Mouse (Mus musculus) neural tube, embryonic 10.5 days (tissue): ENCODE results near the gene Faap24.

ENCODE experiments used
- DNase-seq: peaks from one replicate; pipeline ENCODE4 v3.0.0-alpha.2; 2017; ENCODE audit warnings: low spot score; ENCODE audit errors: extremely low spot score

The Faap24 gene

DNA sequence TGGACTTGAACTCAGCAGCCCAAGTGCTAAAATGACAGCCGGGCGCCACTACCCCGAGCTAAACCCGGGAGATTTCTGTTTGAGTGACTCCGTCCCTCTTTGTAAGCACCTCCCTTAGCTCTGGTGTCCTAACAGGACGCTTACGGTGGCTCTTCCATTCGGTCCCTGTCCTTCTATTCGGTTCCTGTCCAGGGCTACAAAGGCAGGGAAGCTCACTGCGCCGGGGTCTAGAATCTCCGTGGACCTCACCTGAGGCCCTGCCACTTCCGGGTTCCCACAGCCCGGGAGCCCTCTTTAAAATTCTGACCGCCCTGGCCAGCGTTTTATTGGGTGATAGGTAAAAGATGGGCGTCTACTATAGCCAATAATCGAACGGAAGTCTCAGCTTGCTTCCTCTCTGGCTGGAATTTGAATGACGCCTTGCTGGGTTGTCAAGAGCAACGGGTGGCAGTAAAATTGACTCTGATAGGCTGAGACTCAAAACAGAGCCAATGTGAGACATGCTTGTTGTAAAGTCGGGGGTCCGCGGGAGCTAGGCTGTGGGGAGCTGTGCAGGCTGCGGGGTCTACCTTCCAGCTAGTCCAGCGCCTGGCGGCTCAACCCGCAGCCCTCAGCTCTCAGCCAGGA is at the start of gene Faap24, which contains the start of gene Cep89:
TSS of gene Faap24 (minus strand) at position 295 of the 627 bp plus-strand sequence.
TSS of gene Cep89 (plus strand) at position 494 of the 627 bp plus-strand sequence.
- peak; percentile 100 for DNase-seq

- no peak for DNase-seq
Measured at GRCm38 (mm10) chr7:35435266-35435665, 38.6 kb upstream of the Faap24 start.

- DNase-seq: no peak
Measured at GRCm38 (mm10) chr7:35428146-35428545, 31.5 kb upstream of the Faap24 start.

DNA sequence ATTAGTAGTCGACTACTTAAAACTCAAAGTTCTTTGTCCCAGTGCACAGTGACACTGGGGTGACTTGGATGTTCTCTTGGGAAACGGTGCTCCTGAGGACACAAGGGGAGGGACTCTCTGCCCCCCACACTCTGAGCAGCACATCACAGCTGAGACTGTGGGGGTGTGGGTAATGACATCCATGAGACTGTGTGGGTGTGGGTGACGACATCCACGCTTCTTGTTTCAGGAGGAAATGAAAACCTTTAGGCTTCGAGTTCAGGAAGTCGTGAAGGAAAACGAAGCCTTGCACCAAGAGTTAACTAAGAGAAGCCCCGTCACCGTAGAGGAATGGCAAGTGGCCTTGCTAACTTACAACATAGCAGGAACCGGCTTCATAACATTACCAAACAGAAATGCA is 26.4 kb upstream of the Faap24 start:
- no peak for DNase-seq

DNA sequence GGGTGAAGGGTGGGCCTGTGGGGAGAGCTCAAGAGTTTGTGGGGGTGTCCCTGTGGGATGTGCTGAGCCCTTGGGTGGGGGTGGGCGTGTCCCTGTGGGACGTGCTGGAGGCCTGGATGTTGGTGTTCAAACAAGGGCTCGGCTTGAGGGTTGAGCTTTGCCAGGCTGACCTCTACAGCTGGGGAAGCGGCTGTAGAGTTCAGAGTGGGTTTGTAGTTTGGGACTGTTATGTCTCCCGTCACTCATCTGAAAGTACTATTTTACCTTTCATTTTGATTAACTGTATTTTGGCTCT is 20.0 kb upstream of the Faap24 start:
- DNase-seq: no peak

DNA sequence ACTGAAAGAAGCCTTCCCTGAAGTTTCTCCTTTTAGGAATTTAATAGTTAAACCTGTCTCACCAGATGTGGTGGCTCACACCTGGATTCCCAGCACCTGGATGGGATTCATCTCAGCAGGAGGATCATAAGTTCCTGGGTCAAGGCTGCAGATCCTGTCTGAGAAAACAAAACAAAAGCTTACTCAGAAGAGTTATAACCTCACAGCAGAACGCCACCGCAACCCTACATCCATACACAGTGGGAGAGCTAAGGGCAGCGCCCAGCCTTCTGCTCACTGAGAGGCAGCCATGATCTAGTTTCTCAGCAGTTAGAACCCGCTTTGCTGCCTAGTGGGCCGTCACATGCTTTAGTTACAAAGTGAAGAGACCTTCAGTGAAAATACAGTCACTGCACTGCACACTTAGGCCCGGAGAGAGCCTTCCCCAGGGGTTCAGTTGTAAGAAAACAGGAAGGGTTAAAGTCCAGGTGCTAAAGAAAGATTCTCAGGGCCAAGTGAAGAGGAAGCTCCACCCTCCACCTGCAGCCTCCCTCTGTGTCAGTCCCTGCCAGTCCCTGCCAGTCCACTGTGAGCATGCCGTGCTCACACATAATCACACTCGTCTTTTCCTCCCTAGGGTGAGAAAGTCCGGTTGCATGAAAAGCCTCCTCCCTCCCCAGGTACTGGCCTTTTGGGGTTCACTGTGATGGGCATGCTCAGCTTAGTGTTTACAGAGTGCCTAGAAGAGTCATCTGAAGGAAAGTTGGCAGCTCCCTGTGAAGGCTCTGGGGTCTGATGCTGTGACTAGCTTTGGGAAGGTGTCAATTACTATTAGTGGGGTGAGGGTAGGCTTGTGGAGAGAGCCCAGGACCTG is 19.4 kb upstream of the Faap24 start:
- no peak for DNase-seq

DNA sequence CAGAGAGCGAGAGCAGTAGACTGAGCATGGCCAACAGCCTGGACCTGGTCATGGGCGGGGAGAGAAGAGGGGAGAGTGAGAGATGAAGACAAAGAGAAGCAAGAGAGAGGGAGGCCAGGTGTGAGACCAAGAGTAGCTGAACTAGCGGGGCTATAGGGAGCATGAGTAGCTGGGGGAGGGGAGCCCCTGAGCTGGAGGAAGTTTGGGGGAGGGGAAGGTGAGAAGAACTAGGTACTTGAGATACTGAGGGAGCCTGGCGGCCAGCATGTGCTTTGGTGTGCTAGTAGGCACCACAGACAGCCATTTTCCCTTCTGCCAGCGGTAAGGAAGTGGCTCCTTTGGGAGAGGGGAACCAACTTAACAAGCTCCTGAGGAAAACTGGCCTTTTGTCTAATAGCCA is 18.6 kb upstream of the Faap24 start:
- DNase-seq: no peak

DNA sequence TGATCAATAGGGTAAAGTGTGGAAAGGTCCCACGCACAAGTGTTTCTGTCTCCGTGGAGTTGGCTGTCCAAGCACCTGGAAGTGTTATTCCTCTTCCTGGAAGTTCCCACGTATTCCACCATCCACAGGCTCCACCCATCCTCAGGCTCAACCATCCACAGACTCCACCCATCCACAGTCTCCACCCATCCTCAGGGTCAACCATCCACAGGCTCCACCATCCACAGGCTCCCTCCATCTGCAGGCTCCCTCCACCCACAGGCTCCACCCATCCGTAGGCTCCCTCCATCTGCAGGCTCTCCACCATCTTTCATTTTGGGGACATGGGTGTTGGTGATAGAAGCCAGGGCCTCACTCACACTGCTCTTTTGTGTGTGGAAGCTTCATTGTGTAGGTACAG is 4.5 kb upstream of the Faap24 start:
- no peak for DNase-seq

DNA sequence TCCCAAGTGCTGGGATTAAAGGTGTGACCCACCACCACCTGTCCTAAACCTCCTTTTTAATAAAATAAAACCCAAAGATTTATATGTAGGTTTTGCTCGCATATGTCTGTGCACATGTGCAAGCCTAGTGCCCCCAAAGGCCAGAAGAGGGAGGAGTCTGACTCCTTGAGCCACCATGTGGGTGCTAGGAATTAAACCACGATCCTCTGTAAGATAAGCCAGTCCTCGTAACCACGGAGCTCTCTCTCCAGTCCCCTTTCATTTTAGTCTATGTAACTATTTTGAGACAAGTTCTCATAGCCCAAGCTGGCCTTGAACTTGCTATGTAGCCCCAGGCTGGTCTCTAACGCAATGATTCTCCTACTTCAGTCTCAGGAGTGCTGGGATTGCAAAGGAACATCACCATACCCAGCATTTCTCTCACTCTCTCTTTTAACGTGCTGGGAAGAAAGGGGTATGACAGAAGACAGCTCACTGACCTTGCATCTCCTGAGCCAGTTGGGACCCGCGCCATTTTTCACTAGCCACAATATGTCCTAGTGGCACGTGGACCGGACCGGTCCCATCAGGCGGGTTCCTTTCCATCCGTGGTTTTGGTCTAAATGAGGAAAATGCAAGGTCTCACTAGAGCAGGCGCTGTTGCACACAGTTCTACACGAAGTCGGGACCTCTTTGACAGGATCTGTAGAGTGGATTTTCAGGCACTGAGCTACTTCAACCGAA is 741 bp downstream of the Faap24 start:
- DNase-seq: peak; percentile 19

GRCm38 (mm10) chr7:35392935-35393334 is 3.7 kb downstream of the Faap24 start:
- DNase-seq: no peak

GRCm38 (mm10) chr7:35388694-35389093 is 7.9 kb downstream of the Faap24 start:
- no peak for DNase-seq

DNA sequence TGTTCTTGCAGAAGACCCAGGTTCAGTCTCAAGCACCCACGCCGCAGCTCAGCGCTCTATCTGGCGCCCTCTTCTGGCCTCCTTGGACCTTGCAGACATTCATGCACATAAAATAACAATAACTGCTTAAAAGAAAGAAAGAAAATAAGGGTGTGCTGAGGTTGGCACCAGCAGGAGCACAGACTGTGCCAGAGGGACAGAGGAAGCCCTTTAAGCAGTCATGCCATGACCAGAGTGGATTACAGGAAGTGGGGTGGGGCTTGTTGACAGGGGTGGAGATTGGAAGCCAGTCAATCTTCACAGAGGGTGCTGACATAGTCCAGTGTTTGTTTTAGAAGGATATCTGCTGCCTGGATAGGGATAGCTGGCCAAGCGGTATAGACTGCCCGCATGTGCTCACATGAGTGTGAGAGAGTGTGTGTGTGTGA is 10.1 kb downstream of the Faap24 start:
- DNase-seq: no peak

DNA sequence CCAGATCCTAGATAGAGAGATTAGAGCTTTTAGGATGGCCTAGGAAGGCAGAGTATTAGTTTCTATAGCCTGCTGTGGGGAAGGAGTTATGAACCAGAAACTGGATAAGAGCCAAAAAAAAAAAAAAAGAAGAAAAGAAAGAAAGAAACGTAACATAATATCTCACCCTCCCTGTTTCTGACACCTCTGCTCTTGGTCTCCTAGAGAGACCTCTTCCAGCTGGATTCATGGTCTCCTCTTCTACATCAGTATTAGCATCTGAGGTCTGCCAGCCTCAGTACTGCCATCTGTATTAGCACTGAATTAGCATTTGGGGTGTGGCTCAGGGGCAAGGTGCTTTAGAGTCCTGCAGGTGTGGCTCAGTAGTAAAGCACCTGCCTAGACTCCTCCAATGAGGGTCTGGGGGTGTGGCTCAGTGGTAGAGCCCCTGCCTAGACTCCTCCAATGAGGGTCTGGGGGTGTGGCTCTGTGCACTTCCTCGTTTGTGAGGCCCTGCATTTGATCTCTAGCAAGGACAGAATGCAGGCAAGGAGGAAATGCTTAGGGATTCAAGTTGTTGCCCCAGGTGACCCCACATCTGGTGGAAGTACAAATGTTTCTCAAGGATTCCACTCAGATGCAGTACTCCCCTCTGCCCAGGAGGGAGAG is 13.8 kb downstream of the Faap24 start:
- no peak for DNase-seq

DNA sequence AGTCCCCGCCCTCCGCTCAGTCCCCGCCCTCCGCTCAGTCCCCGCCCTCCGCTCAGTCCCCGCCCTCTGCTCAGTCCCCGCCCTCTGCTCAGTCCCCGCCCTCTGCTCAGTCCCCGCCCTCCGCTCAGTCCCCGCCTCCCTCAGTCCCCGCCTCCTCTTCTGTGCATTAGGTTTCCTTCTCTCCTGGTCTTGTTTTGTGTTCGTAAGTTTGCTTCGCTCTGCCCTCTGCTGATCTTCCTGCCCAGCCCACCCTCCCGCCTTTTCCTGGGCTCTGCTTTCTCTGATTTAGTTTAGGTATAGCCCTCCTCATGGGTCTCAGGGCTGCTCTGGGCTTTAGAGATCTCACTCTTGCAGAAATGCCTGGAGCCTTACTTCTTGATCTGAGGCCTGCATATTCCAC is 14.8 kb downstream of the Faap24 start:
- DNase-seq: no peak

DNA sequence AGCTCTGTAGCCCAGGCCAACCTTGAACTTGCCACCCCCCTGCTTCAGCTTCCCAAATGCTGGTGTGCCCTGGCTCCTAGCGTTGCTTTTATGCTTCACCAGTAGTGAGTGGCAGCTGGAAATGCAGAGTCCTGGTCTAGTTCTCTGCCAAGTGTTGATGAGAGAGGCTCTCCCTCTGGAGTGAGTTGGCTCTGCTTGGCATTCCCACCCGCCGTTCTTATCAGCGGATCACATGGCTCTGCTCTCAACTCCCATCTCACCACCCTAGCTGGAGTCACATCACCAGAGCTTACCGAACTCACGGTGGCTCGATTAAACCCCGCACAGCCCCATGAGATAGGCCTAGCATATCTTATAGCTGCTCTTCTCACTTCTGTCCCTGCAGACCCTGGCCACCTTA is 16.3 kb downstream of the Faap24 start:
- DNase-seq: no peak

DNA sequence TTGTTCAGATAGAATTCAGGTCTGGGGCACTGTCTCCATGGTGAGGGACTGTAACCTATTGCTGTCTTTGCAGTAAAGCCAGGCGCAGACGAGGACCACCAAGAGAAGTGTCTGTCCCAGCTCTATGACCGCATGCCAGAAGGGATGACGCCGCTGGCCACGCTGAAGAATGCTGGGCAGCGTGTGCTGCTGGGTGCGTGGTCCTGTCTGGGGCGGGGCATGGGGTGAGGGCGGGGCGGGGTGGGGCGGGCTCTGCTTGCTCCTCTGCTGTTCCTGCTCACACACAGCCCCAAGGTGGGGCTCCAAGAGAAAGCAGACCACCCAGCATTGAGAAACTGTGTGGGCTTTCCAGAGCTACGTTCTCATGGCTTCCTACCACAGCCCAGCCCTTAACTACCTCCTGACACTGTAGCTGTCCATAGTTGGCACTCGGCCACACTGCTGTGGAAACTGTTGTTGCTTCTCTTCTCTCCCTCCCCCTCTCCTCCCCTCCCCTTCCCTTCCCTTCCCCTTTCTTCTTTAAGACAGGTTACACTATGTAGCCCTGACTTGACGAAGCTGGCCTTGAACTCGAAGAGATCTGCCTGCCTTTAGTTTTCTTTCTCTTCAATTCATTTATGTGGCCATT is 17.0 kb downstream of the Faap24 start:
- no peak for DNase-seq

DNA sequence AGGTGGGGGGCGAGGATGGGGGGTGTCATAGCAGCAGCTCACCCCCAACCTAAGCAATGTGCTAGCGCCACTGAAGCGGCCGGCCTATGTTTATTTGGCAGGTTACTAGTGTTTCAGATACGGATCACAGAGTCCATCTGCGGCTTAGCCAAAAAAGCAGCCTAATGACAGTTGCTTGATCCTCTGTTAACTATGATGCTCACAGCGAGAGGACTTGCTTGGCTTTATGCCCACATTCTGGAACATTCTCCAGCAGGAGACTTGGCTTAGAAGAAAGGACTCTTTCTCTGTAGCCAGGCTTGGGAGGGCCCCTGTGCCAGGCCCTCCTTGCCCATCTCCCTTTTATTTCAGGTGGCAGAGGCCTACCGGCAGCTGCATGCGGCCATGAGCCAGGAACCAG is 20.0 kb downstream of the Faap24 start:
- no peak for DNase-seq

- no peak for DNase-seq
Measured at GRCm38 (mm10) chr7:35374265-35374664, 22.4 kb downstream of the Faap24 start.

- DNase-seq: no peak
Measured at GRCm38 (mm10) chr7:35373146-35373989, 23.3 kb downstream of the Faap24 start.

GRCm38 (mm10) chr7:35372483-35373017 is 24.1 kb downstream of the Faap24 start:
- DNase-seq: no peak
